Mouse (Mus musculus) testis, postnatal 14 days (tissue): ENCODE measurements around the gene Sirt2.

Experiments used
- DNase-seq: peaks from one replicate; pipeline ENCODE4 v3.0.0; 2021; ENCODE audit warnings: low spot score

Gene Sirt2

DNA sequence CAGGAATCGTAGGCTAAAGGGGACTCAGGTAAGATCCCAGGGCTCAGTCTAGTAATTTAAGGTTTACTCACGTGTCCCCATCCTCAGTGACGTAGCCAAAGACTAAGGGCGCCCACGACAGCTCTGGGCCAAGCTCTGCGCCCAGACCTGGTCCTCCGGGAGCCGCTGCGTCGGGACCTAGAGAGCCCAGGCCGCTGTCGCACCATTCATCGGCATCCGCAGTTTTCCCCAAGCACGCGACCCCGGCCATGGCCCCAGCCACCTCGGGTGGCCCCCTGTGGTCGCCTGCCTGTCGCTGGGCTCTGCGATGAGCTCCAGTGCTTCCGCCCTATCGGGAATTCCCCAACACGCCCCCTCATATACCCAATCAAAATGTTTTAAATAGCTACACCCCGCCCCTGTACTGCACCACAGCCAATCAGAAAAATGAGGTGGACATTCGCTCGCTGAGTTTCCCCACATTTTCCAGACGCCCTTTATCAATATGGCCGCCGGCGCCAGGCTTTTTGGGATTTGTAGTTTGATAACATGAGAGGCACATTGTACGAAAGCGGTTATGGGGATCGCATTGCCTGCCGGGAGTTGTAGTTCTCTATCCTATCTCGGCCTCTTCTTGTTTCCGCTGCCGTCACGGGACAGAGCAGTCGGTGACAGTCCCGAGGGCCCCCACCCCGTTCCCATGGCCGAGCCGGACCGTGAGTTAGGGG is at the start of gene Sirt2:
Gene Sirt2 (plus strand): TSS at position 563 of the 707 bp plus-strand sequence.
- peak; percentile 97 for DNase-seq

DNA sequence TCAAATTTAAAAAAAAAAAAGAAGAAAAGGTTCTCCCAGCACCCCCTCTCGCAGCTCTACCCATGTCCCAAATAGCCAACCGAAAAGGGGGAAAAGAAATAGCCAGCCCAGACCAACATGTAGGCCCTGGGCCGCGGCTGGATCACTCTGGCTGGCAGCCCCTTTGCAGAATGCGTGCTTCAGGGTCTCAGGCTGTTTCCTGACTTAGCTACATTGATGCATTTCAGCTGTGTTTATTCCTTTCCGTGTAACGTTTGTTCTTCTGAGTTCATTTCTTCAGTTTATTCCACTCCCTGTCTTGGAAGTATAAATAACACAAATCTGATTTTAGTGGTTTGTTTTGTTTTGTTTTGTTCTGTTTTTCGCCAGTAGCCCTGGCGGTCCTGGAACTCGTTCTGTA is 48.8 kb upstream of the Sirt2 start:
- DNase-seq, result no peak

DNA sequence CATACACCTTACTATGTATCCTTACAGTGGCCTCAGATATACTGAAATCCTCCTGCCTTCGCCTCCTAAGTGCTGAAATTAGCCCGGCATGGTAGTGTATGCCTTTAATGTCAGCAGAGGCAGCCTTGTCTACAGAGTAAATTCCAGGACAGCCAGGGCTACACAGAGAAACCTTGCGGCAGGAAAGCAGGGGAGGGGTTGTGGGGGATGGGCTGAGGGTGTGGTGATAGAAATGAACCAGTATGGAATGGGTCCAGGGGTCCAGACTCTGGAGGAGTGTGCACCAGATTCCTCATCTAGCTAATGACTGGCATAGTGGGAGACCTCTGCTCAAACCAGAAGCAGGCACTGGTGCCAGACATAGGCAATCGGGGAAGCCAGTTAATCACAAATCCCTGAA is 47.4 kb upstream of the Sirt2 start:
- DNase-seq, result no peak

DNA sequence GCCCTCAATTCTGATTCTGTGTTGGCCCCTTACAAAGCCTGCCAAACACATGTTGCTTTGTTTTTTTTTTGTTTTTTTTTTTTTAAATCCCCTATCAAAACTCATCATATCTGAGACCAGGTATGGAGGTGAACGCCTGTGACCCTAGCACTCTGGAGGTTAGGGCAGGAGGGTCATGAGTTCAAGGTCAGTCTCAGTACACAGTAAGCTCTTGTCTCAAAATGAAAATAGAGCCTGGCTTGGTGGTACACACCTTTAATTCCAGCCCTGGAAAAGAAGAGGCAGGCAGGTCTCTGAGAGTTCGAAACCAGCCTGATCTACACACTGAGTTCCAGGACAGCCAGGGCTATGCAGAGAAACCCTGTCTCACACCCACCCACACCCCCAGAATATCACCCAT is 46.9 kb upstream of the Sirt2 start:
- no peak for DNase-seq

DNA sequence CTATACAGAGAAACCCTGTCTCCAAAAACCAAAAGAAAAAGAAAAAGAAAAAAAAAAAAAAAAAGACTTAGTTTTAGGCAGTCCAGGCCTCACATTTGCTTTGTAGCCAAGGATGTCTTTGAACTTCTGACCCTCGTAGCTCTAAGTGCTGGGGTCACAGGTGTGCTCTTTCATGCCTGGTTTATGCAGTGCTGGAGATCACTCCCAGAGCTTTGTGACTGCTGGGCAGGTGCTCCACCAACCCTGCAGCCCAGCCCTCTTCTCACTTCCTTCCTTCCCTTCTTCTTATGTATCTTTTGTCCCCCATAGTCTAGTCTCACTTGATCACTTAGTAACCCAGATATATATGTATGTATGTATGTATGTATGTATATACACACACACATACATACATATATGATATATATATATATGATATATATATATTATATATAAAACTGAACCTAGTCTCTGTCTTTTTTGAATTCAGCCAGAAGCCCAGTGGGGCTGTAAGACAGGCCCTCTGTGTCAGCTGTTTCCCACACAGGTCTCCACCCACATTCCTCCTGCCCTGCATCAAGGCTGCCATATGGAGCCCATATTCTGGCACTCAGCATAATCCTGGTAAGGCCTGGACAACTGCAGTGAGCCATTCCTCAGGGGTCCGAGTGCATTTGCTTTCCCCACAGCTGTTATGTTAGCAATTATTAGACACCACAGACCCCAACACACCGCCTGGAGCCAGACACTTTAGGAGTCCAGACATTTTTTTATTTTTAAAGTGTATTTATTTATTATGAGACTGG is 45.6 kb upstream of the Sirt2 start:
- DNase-seq, result no peak

DNA sequence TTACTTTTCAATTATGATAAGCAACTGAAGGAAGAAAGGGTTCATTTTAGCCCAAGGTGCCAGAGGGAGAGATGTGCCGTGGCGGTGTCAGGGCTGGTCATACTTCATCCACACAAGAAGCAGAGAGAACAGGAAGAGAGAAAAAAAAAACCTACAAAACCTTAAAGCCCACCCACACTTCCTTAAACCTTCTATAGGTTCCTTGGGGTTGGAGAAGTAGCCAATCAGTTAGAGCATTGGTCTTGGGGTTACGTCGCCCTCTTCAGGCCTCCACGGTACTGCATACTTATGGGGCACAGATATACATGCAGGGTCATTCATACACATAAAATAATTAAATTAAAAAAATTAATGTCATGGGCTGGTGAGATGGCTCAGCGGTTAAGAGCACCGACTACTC is 44.5 kb upstream of the Sirt2 start:
- DNase-seq, result no peak

DNA sequence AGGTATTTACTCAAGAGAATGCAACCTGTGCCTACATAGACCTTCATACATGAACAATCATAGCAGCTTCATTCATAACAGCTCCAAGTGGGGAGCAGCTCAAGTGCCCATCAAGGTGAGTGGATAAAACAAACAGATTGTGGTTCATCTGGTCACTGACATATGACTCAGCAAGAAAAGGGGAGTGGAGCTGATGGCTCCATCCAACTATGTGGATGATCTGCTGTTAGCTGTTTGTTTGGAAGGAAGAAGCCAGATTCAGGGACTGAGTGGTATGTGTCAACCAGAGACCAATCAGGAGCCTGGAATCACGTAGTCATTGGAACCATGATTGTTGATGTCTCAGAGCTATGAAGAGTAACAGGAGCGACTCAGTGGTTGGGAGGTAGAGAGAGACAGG is 41.9 kb upstream of the Sirt2 start:
- DNase-seq, result no peak

DNA sequence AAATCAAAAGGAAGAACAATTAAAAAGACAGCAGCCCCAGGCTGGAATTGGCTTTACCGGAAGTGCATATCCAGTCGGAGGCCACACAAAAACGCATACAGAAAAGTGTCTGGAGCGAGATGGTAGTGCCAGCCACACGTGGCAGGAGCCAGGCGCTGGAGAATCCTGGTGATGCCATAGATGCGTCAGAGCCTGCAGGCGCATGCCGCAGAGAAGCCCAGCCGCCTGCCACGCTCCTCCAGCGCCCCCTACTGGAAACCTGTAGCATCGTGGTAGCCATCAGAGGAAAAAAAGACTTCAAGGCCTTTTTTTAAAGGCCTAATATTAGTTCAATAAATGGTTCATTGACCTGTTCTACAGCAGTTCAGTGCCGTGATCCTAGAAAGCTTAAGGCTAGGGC is 39.9 kb upstream of the Sirt2 start:
- DNase-seq, result peak; percentile 76

DNA sequence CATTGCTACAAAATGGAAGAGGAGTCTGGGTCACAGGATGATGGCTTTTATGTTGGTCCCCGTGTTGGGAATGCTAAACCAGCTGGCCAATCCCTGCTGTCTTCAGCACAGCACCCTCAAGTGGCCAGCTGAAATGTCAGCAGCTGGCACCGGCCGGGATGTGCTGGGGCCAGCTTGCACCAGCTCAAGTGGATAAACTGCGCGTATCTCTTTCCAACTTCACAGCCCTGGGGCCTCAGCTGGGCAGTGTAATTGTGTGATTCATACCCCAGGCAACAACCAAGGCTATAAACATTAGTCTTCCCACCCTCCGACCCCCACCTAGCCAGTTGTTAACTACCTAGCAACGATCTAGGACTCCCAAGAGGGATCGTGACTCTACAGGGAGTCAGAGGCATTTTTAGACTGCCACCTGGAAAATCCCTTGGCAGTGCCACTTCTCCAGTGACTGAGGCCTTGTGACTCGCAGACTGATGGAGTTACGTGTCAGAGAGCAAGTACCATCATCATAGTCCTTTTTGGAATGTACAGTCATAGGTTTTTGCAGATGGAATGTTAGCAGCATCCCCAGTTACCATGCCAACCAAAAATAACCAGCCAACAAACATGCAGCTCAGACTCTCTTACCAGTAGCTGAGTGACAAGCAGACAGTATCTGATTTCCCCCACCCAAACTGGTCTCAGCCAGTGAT is 38.7 kb upstream of the Sirt2 start:
- DNase-seq, result no peak

DNA sequence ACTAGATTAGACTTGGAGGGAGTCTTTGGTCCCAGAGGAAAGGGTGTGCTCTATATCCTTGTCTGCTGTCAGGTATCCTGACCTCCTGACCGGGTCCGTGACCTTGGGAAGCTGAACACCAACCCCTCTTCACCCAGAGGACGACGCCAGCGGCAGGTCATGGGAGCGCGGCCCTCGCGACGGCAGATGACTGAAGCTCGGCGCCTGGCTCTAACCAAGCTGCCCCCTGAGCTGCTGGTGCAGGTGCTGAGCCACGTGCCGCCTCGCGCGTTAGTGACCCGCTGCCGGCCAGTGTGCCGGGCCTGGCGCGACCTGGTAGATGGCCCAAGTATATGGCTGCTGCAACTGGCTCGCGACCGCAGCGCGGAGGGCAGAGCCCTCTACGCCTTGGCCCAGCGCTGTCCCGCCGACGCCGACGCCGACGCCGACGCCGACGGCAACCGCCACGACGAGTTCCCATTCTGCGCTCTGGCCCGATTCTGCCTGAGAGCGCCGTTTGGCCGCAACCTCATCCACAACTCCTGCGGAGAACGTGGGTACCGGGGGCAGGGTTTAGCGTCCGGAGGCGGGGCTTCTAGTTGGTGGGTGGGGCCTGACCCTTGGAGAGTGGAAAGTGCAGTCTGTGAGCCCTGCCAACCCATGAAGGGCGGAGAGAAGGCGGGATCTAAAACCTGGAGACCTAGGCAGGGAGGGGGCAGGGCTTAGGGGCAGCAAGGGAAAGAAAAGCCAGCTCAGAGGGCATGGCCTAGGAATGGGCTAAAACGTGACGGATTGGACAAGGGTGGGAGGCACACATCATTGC is 34.0 kb upstream of the Sirt2 start:
- peak; percentile 78 for DNase-seq

DNA sequence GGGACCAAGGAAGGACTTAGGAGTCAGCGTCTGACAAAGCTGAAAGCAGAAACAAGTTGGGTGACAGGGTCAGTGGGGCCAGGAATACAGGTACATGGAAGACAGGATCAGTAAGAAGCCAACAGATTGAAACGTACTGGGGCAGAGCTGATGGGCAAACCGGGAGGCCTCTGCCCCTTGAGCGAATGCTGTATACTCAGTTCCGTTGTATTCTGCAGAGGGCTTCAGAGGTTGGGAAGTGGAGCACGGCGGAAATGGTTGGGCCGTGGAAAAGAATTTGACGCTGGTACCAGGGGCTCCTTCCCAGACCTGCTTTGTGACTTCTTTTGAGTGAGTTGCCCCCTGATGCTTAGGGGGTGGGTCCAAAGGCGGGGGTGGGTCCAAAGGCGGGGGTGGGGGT is 33.3 kb upstream of the Sirt2 start:
- no peak for DNase-seq

DNA sequence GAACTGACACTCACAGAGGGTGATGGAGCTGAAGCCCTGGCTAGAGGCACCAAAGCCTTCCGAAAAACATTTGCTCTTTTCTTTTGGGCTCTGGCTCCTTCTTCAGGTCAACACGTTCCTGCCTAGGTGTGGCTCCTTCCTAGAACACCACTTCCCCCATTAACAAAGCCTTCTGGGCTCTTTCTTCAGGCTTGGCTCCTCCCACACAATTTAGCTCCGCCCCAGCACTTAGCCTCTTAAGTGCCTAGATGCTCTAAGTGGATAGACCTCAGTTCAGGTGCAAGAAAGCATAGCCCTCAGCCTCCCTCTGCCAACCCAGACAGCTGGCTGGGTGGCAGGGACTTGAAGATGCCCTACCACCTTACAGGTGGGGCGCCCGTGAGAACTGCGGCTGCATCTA is 30.8 kb upstream of the Sirt2 start:
- DNase-seq, result no peak

DNA sequence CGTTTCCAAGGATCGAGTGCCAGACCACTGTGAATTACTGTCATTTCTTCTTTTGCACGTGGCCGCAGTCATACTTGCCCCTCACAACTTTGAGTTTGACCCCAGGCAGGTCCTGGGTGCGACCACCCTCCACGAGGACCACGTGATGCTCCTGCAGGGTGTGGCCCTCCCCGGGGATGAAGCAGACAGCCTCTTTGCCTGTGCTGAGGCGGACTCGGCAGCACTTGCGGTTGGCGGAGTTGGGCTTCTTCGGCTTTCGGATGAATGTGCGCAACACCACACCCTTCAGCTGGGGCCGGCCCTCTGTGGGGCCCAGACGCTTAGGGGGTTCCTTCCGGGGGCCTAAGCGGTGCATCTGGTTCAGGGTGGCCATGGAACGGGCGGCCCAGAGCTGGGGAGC is 26.7 kb upstream of the Sirt2 start:
- no peak for DNase-seq

DNA sequence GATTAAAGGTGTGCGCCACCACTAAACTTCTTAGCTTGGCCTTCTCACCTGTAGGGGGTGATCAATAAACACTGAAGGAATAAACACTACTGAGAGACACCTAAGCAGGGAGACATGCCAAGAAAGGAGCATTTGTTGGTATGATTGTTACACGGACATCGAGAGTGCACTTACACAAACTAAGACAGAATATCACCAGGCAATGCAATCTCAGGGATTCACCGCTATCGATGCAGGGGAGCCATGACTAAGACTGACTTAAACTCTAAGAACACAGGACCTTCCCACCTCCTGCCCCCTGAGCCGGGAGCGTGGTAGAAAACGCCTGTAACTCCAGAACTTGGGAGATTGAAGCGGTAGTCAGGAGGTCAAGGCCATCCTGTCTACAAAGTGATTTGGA is 25.6 kb upstream of the Sirt2 start:
- no peak for DNase-seq

DNA sequence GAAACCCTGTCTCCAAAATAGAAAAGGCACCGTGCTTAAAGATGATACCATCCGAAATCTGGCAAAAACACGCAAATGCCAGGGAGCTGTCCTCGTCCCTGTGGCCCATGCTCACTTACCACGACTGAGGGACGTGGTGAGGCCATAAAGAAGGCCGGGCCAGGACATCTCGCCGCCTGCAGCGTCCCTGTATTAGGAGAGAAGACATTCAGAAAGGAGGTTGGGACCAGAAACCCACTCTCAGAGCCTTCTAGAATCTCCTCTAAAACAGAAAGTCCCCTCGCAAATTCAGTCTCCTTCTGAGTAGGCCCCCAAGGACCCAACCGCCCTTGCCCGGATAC is 25.2 kb upstream of the Sirt2 start:
- DNase-seq, result no peak

DNA sequence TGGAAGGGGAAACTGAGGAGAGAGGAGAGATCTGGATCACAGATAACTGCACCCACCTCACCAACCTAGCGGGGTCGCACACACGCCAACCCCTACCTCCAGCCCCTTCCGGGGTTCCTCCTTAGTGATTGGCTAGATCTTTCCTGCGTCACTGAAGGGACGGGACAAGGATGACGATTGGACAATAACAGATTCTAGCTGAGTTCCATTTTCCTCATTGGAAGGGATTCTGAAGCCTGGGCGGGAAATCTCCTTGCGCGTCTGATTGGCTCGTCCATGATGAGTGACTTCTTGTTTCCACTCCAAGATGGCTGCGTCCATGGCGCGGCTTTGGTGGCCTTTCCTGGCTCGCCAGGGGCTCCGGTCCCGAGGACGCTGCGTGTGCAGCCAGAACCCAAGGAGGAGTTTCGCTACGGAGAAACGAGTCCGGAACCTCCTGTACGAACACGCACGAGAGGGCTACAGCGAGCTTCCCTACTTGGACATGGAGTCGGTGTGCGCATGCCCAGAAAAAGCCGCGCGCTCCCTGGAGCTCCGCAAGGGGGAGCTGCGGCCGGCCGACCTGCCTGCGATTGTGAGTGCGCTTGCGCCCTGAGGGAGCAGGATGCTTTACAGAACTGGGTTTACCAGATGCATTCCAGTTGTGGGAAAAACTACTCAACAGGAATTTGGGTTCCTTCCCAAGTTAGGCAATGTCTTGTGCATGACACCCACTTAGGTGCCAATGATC is 24.7 kb upstream of the Sirt2 start, which contains the start of the genes Mrps12 and Sars2:
Gene Mrps12 (minus strand): TSS at position 112 of the 730 bp plus-strand sequence.
Gene Sars2 (plus strand): TSS at position 284 of the 730 bp plus-strand sequence.
- DNase-seq, result peak; percentile 96

DNA sequence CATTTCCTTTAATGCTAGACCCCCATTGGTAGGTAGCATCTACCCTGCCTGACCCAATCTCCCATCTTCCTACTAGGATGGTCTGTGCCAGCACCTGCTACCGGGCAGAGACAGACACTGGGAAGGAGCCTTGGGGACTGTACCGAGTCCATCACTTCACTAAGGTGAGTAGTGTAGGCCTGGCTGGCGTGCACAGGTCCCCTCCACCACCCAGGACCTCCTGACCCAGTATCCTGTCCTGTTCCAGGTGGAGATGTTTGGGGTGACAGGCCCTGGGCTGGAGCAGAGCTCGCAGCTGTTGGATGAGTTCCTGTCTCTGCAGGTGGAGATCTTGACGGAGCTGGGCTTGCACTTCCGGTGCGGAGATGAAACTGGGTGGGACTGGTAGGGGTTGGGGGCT is 16.6 kb upstream of the Sirt2 start:
- no peak for DNase-seq

DNA sequence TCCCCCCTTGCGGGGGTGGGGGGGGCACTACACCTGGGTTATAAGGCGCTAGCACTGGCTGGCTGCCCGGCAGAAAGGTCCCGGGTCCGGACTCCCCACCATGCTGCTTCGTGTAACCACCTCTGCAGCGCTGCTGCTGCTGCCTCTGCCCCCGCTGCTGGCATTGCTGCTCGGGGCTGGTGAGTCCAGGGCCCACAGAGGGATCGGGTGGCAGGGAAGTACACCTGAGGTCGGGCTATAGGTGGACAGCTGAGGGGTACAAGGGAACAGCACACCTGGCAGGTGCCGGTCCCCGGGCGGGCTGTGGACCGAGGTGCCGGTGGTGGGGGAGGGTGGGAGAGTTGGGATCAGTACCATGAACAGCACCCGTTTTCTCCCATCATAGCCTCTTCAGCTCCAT is 10.5 kb upstream of the Sirt2 start, which contains the start of gene Ccer2:
Gene Ccer2 (plus strand): TSS at position 96 of the 400 bp plus-strand sequence.
- no peak for DNase-seq

DNA sequence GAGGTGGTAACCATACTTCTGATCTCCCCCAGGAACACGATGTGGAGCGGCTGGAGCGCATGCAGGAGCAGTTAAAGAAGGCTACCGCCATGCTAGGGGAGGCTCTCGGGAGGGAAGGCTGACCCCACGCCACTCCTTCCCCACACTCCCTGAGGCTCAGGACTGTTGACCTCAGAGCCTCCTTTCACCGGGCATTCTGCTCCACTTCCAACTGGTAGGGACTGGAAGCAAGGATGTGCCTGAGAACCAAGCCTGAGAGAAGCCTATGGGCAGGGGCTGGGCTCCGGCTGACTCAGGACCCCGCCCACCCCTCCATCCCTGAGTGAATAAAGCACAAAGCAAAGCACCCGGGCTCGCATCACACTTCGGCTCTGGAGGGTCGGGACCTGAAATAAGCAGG is 7.9 kb upstream of the Sirt2 start:
- no peak for DNase-seq

DNA sequence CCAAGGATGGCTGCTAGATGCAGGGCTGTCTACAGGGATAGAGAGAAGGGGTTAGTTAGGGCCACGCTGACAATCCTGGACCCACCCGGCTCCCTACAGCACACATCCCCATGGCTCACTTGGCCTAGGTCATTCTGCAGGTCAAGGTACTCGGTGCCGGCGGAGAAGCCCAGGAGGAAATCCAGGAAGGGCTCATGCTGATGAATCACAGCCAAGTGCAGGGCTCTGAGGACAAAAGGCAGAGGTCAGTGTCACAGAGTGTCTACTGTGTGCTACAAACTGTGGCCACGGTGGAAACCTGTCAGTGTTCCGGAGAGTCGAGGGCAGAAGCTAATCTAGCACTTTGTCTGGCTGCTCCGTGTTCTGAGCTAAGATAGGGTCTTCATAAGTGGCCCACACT is 4.6 kb upstream of the Sirt2 start:
- DNase-seq, result no peak

DNA sequence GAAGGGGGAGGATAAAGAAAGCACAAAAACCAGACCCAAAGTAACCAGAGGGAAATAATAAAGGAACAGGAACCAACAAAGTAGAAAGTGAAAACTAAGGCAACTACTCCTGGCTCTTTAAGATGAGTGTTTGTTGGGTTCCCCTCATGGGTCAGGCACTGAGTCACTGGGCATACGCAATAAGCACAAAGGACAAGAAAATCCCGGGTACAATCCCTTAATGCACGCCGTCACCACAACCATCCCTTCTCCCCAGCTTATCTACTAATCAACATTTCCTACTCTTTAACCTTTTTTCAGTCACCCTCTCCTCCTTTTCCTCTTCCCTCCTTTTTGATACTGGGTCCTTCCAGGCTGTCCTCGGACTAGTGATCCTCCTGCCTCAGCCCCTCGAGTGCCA is 1.3 kb upstream of the Sirt2 start:
- no peak for DNase-seq

DNA sequence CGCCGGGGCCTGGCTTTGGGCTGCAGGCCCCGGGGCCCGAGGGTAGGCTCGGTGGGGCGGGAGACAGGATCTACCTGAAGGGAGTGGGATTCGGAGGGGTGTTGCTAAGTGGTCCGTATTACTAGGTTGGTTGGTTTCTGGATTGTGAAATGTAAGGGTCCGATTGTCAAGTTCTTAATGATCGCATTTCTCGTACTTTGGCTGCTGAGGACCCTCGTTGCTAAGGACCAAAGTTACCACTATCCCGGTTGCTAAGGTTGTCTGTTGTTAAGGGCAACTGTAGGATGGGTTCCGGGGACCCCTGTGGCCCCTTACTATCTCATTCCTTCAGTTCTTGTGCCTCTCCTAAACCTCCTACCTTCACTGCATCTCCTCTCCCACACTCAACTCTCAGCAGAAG is 375 bp downstream of the Sirt2 start:
- DNase-seq, result no peak
